Mouse (Mus musculus): ENCODE data around the gene Qtrt1.
"Not testable (repeated sequence)": the region's sequence is repeated elsewhere in the genome, so short reads cannot be mapped to it uniquely, and the experiment has no call there.

Qtrt1 gene

DNA sequence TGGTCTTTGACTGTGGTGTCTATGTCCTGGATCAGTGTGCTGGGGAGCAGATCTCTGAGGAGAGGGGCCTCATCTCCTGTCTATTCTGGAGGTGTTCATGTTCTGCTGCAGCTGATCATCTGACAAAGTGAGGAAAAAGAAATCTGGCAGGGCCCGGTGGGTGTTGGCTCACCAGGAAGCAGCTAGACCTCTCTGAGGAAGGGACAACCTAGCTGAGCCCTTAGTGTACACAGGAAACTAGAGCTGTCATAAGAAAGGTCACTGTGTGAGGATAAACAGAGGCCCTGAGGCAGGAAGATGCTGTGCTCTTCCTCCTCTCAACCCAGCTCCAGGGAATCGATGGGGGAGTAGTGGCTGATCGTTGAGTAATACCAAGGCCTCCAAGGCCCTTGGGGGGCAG, 38.6 kb downstream of the Qtrt1 start:
- no peak for DNase-seq (ENCODE audit: low spot score)

- DNase-seq (ENCODE audit: low spot score) = no peak
These were observed 39.8 kb downstream of the Qtrt1 start for GRCm38 (mm10) chr9:21451391-21451790.

- DNase-seq (ENCODE audit: low spot score) = no peak
These were observed 40.2 kb downstream of the Qtrt1 start for GRCm38 (mm10) chr9:21451870-21452269.

GRCm38 (mm10) chr9:21453003-21453402, 41.4 kb downstream of the Qtrt1 start:
- DNase-seq (ENCODE audit: low spot score) = no peak

- DNase-seq (ENCODE audit: low spot score) = no peak
These were observed 41.8 kb downstream of the Qtrt1 start for GRCm38 (mm10) chr9:21453459-21453858.

GRCm38 (mm10) chr9:21454556-21454955, 42.9 kb downstream of the Qtrt1 start:
- no peak for DNase-seq (ENCODE audit: low spot score)

- no peak for DNase-seq (ENCODE audit: low spot score)
These were observed 43.6 kb downstream of the Qtrt1 start for GRCm38 (mm10) chr9:21455103-21455770.

GRCm38 (mm10) chr9:21456246-21456929, 44.8 kb downstream of the Qtrt1 start:
- no peak for DNase-seq (ENCODE audit: low spot score)

- no peak for DNase-seq (ENCODE audit: low spot score)
These were observed 45.4 kb downstream of the Qtrt1 start for GRCm38 (mm10) chr9:21456930-21457634.

- DNase-seq (ENCODE audit: low spot score) = no peak
These were observed 47.2 kb downstream of the Qtrt1 start for GRCm38 (mm10) chr9:21458821-21459220.

DNA sequence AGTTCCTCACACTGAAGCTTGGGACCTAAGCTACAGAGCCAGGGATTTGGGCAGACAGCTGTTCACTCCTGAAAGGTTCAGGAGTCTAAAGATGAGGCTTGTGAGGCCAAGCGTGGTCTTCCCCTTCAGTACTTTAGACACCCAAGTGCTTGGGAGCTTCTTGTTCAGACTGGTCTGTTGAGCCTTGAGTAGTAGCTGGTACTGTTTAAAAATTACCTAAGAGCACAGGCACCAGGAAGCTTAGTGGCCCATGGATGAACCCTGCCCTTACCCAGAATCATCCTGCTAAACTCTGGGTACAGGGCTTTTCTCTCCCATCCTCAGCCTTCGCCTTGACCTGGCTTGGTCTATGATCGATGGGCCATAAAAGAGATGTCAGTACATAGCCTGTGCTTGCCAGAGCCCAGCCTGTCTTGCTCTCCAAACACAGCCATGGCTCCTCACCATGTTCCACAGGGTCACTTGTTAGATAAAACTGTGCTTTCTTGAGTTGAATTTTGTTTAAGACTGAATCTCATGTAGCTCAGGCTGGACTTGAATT, 48.8 kb downstream of the Qtrt1 start:
- DNase-seq (ENCODE audit: low spot score) = no peak

DNA sequence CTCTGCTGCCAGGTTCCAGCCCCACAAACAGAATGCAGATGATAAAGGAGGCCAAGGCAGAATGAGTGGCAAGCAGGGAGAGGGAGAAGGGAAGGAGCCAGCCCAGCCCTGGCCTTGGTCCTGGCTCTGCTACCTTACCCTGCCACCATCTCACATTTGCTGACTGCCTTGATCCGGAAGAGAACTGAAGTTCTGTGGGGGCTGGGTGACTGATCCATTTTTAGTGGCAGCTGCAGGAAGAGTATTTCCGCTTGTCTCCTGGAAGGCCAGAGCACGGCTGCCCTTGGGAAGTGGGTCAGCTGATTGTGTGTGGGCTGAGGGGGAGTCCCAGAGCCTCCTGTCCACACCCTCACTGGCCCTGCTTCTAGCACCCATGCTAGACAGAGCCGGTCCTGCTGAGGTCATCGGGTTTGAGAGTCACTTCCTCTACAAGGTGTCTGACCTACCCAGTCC, 51.5 kb downstream of the Qtrt1 start:
- DNase-seq (ENCODE audit: low spot score) = peak; percentile 28

GRCm38 (mm10) chr9:21463766-21464564, 52.3 kb downstream of the Qtrt1 start:
- peak; percentile 7 for DNase-seq (ENCODE audit: low spot score)

- not testable (repeated sequence) for DNase-seq (ENCODE audit: low spot score)
These were observed 52.9 kb downstream of the Qtrt1 start for GRCm38 (mm10) chr9:21464565-21464928.

GRCm38 (mm10) chr9:21469032-21470024, 57.7 kb downstream of the Qtrt1 start:
- peak; percentile 30 for DNase-seq (ENCODE audit: low spot score)
